8 mouse cellular contexts compared by ENCODE assay signal in genomic region chr1:64533471-64534443, GRCm38 (mm10). TPM values are rescaled to one million over a fixed set of nuclear protein-coding genes. Genes with fewer than 3 reads are reported as not detected.
DNase-seq lines count a peak whose midpoint lies in the region; ATAC-seq and TF ChIP-seq lines count a peak whose summit lies in the region.

No protein-coding gene starts in this region.

- no peaks in the 10 kb centered on the region for H3K27me3 ChIP-seq in limb, embryonic 14.5 days (ENCODE audit: control insufficient read depth, insufficient read depth, low read length)
- H3K27me3 ChIP-seq in midbrain, embryonic 16.5 days (ENCODE audit: control insufficient read depth, insufficient read depth, low read depth, low read length): no peaks in the 10 kb centered on the region

- H3K9ac ChIP-seq in limb, embryonic 14.5 days (ENCODE audit: low read depth, low read length, severe bottlenecking): peak overlapping the region; percentile 98
- peak overlapping the region; percentile 99 for H3K9ac ChIP-seq in midbrain, embryonic 16.5 days (ENCODE audit: low read depth, low read length)

- peak overlapping the region; percentile 52 for H3K4me2 ChIP-seq in limb, embryonic 14.5 days (replicated peaks; ENCODE audit: low read depth, low read length, severe bottlenecking)
- peak overlapping the region; percentile 59 for H3K4me2 ChIP-seq in midbrain, embryonic 16.5 days (ENCODE audit: low read length)

- intact Hi-C loops in gastrocnemius, adult 2 months (cut with DNase I): loop anchor here (5.0 to 10.0 kb wide), 2 partner anchors 159 to 409 kb away; partner anchors contain the start of genes Ccnyl1 and Klf7

- peak; percentile 47; the same call in 1 of the 2 replicates for TF ChIP-seq POLR2A in limb, embryonic 14.5 days (IDR thresholded peaks at IDR 0.05; ENCODE audit: borderline replicate concordance, extremely low read depth, insufficient read depth, insufficient read length)

- H3K9me3 ChIP-seq in limb, embryonic 14.5 days (ENCODE audit: control insufficient read depth, low read length): no peaks in the 10 kb centered on the region
- H3K9me3 ChIP-seq in midbrain, embryonic 16.5 days (replicated peaks; ENCODE audit: control insufficient read depth, low read length, poor library complexity, severe bottlenecking): no peaks in the 10 kb centered on the region

- ATAC-seq in limb, embryonic 14.5 days (ENCODE audit: low FRiP score, low read depth): no peak
- ATAC-seq in midbrain, embryonic 16.5 days: no peak

- peak overlapping the region; percentile 99 for H3K27ac ChIP-seq in gastrocnemius, adult 2 months
- peak overlapping the region; percentile 100 for H3K27ac ChIP-seq in limb, embryonic 14.5 days (replicated peaks; ENCODE audit: low read depth, low read length)
- H3K27ac ChIP-seq in midbrain, embryonic 16.5 days (ENCODE audit: low read length): peak overlapping the region; percentile 99

- H3K4me1 ChIP-seq in limb, embryonic 14.5 days (ENCODE audit: control insufficient read depth, insufficient read depth, low read length): peaks cover 31% of the 10 kb centered on the region
- H3K4me1 ChIP-seq in midbrain, embryonic 16.5 days (ENCODE audit: control insufficient read depth, insufficient read depth, low read length): peaks cover 32% of the 10 kb centered on the region

- H3K36me3 ChIP-seq in limb, embryonic 14.5 days (ENCODE audit: control insufficient read depth, insufficient read depth, low read length): no peaks in the 10 kb centered on the region
- no peaks in the 10 kb centered on the region for H3K36me3 ChIP-seq in midbrain, embryonic 16.5 days (ENCODE audit: control insufficient read depth, insufficient read depth, low read length)

- WGBS in limb, embryonic 14.5 days: under 1% methylated on average over 31 of the region's 35 CpGs
- WGBS in midbrain, embryonic 16.5 days: under 1% methylated on average over 34 of the region's 35 CpGs

- DNase-seq in layer of hippocampus, adult 18-20 months (ENCODE audit: low spot score in 2 of 2): peak; percentile 14 to 34
- DNase-seq in layer of hippocampus, adult 9-10 months (ENCODE audit: low spot score): no peak
- peak; percentile 57 for DNase-seq in cerebellum, adult 8-10 months
- peak; percentile 78 for DNase-seq in gastrocnemius, adult 2 months
- peak; percentile 81 for DNase-seq in induced T-regulatory cell, adult 2 months (ENCODE audit: low read depth)
- no peak for DNase-seq in limb, embryonic 14.5 days (ENCODE audit: low spot score)
- DNase-seq in spleen, postnatal 36 days (ENCODE audit: low spot score in 2 of 2): peak; percentile 69 to 74

- no peak for TF ChIP-seq CTCF in gastrocnemius, adult 2 months (IDR thresholded peaks at IDR 0.05)

- H3K4me3 ChIP-seq in gastrocnemius, adult 2 months: peak overlapping the region; percentile 94
- peak overlapping the region; percentile 79 for H3K4me3 ChIP-seq in limb, embryonic 14.5 days (replicated peaks; ENCODE audit: low read length)
- peak overlapping the region; percentile 98 for H3K4me3 ChIP-seq in midbrain, embryonic 16.5 days (ENCODE audit: low read depth, low read length)

RNA-seq across cellular contexts. Expression of gene Creb1, which starts 1.3 kb away (rescaled TPM):
- 10 to 100 TPM; 52.8 to 59.1 TPM for total RNA-seq in layer of hippocampus, adult 18-20 months (2021)
- 10 to 100 TPM; 19.5 to 25.3 TPM for total RNA-seq in gastrocnemius, adult 2 months (2021)
- 19.6 and 19.7 TPM in 2 replicates for polyA plus RNA-seq in limb, embryonic 14.5 days (2012; rRNA removed)
- 39.5 and 40.6 TPM in 2 replicates for polyA plus RNA-seq in limb, embryonic 14.5 days (2014; fragmentation: Nextera tagmentation; extraction: Ambion mirVana)
- 35.0 and 41.7 TPM in 2 replicates for polyA plus RNA-seq in midbrain, embryonic 16.5 days (2015; fragmentation: Nextera tagmentation; extraction: Ambion mirVana)

Comparison
In these comparisons a context has a peak if more than half of its experiments do, and no peak if none do; other contexts are left out.
1. DNase-seq: peak in layer of hippocampus, adult 18-20 months (2 of 2), cerebellum, adult 8-10 months (single experiment), gastrocnemius, adult 2 months (single experiment), induced T-regulatory cell, adult 2 months (single experiment) and spleen, postnatal 36 days (2 of 2); none in layer of hippocampus, adult 9-10 months (single experiment) and limb, embryonic 14.5 days (single experiment).
2. Peak in every context shown above with its lines, with median percentiles within 50 percentile points of each other: H3K27ac ChIP-seq and H3K4me3 ChIP-seq.